Mouse (Mus musculus) liver, adult 2 months (tissue): ENCODE measurements around the gene Ss18l2. TPM values are rescaled to one million over a fixed set of nuclear protein-coding genes. Genes with fewer than 3 reads are reported as not detected.
A peak's percentile ranks its signal among the peaks of the same experiment; 100 is the strongest.

Experiments
- DNase-seq: peaks from one replicate; pipeline ENCODE4 v3.0.0-alpha.2; 2011; ENCODE audit warnings: low read depth, low spot score; ENCODE audit errors: extremely low read depth
- H3K27ac ChIP-seq: fragments of 200-500 bp; replicated peaks from 2 replicates; pipeline ENCODE4 v1.5.1; 2012; ENCODE audit warnings: low read depth, mild to moderate bottlenecking, control low read depth, inconsistent platforms, low read length; ENCODE audit not compliant: insufficient read depth
- H3K27me3 ChIP-seq: fragments of 200-500 bp; 2 replicates; pipeline ENCODE4 v1.6.1; 2012; ENCODE audit warnings: mild to moderate bottlenecking, moderate library complexity, low read length, inconsistent platforms; ENCODE audit not compliant: control insufficient read depth, insufficient read depth
- H3K36me3 ChIP-seq: fragments of 200-500 bp; 2 replicates; pipeline ENCODE4 v1.6.1; 2012; ENCODE audit warnings: low read length, inconsistent platforms; ENCODE audit not compliant: control insufficient read depth, insufficient read depth
- H3K4me1 ChIP-seq: fragments of 200-500 bp; 2 replicates; pipeline ENCODE4 v1.6.1; 2011; ENCODE audit warnings: low read length; ENCODE audit not compliant: control insufficient read depth, insufficient read depth
- H3K4me3 ChIP-seq: fragments of 200-500 bp; 2 replicates; pipeline ENCODE4 v1.5.1; 2011; ENCODE audit warnings: low read depth, mild to moderate bottlenecking, control low read depth, low read length, moderate library complexity; ENCODE audit not compliant: insufficient read depth
- H3K79me2 ChIP-seq: fragments of 200-500 bp; 2 replicates; pipeline ENCODE4 v1.6.1; 2012; ENCODE audit warnings: inconsistent platforms, mild to moderate bottlenecking, low read length, moderate library complexity; ENCODE audit not compliant: control insufficient read depth, insufficient read depth
- H3K9ac ChIP-seq: fragments of 200-500 bp; 2 replicates; pipeline ENCODE4 v1.6.1; 2012; ENCODE audit warnings: low read depth, mild to moderate bottlenecking, control low read depth, inconsistent platforms, low read length
- CTCF ChIP-seq: fragments of 200-500 bp; IDR thresholded peaks from 2 replicates; pipeline ENCODE4 v1.5.1; 2011; ENCODE audit warnings: low read depth, low read length, control low read depth
- POLR2A ChIP-seq: fragments of 200-500 bp; IDR thresholded peaks from 2 replicates; pipeline ENCODE4 v1.6.1; 2011; ENCODE audit warnings: low read length, control low read depth; ENCODE audit not compliant: insufficient read depth; ENCODE audit errors: extremely low read depth
- WGBS: fragments of 180-500 bp; shearing (Covaris S2); methylation state at CpG from one replicate; pipeline ENCODE4 v1.1.7; 2018; 5-methylcytosine and 5-hydroxymethylcytosine counted together
- polyA plus RNA-seq: library from polyadenylated mRNA; depleted of rRNA; stranded (reverse); fragments of >200 nt; gene quantifications from 2 replicates; pipeline ENCODE4 v1.2.3, GENCODE M21; 2012
- total RNA-seq: library from RNA; depleted of rRNA; stranded (reverse); fragments of >200 nt; gene quantifications from 2 replicates; pipeline ENCODE4 v1.2.3, GENCODE M21; 2014

Gene Ss18l2
- total and polyA plus RNA-seq, 2 experiments, result 35.2 to 83.3 TPM

GRCm38 (mm10) chr9:121669348-121669791 lies 40.8 kb upstream of the Ss18l2 start:
- peak overlapping the region; percentile 15; the same call in 1 of the 2 replicates for H3K4me3 ChIP-seq
- H3K4me1 ChIP-seq, result no peaks in the 10 kb centered on the region
- peak overlapping the region; percentile 5; the same call in 1 of the 2 replicates for H3K27ac ChIP-seq
- 2% methylated on average over 28 of the region's 28 CpGs for WGBS
- H3K79me2 ChIP-seq, result no peaks in the 10 kb centered on the region
- TF ChIP-seq POLR2A (no peak), CTCF (peak; percentile 53)
- peaks cover 7% of the 10 kb centered on the region; the same call in 1 of the 2 replicates for H3K27me3 ChIP-seq
- no peak for DNase-seq
- peak overlapping the region; percentile 31 for H3K9ac ChIP-seq
- H3K36me3 ChIP-seq, result no peaks in the 10 kb centered on the region

GRCm38 (mm10) chr9:121671300-121671699 lies 38.8 kb upstream of the Ss18l2 start:
- H3K27me3 ChIP-seq, result peaks cover 7% of the 10 kb centered on the region; the same call in 1 of the 2 replicates
- H3K36me3 ChIP-seq, result no peaks in the 10 kb centered on the region
- no peak overlapping the region for H3K4me3 ChIP-seq
- DNase-seq, result peak; percentile 60
- H3K9ac ChIP-seq, result no peak overlapping the region
- H3K27ac ChIP-seq, result peak overlapping the region; percentile 11; the same call in 1 of the 2 replicates
- 19% methylated on average over 7 of the region's 7 CpGs for WGBS
- no peaks in the 10 kb centered on the region for H3K4me1 ChIP-seq
- H3K79me2 ChIP-seq, result no peaks in the 10 kb centered on the region
- TF ChIP-seq CTCF (peak; percentile 64), POLR2A (no peak)

GRCm38 (mm10) chr9:121672311-121672710 lies 37.8 kb upstream of the Ss18l2 start:
- H3K4me3 ChIP-seq, result no peak overlapping the region
- H3K9ac ChIP-seq, result no peak overlapping the region
- 61% methylated on average over 5 of the region's 5 CpGs for WGBS
- peak overlapping the region; percentile 11; the same call in 1 of the 2 replicates for H3K27ac ChIP-seq
- H3K36me3 ChIP-seq, result no peaks in the 10 kb centered on the region
- DNase-seq, result peak; percentile 29
- no peaks in the 10 kb centered on the region; the same call in 1 of the 2 replicates for H3K4me1 ChIP-seq
- H3K27me3 ChIP-seq, result peaks cover 7% of the 10 kb centered on the region; the same call in 1 of the 2 replicates
- TF ChIP-seq POLR2A, result no peak
- TF ChIP-seq CTCF, result no peak
- H3K79me2 ChIP-seq, result no peaks in the 10 kb centered on the region

- Histone ChIP-seq H3K79me2 (no peaks in the 10 kb centered on the region), H3K27ac (no peak overlapping the region), H3K36me3 (no peaks in the 10 kb centered on the region), H3K4me1 (no peaks in the 10 kb centered on the region; the same call in 1 of the 2 replicates), H3K9ac (no peak overlapping the region), H3K4me3 (no peak overlapping the region), H3K27me3 (peaks cover 7% of the 10 kb centered on the region; the same call in 1 of the 2 replicates)
- no peak for TF ChIP-seq POLR2A
- TF ChIP-seq CTCF, result no peak
- DNase-seq, result no peak
- WGBS, result 84% methylated on average over 5 of the region's 5 CpGs
These were observed 36.4 kb upstream of the Ss18l2 start for GRCm38 (mm10) chr9:121673716-121674115.

- DNase-seq, result peak; percentile 39
- Histone ChIP-seq H3K27me3 (no peaks in the 10 kb centered on the region), H3K4me3 (no peak overlapping the region), H3K79me2 (no peaks in the 10 kb centered on the region), H3K4me1 (no peaks in the 10 kb centered on the region; the same call in 1 of the 2 replicates), H3K27ac (peak overlapping the region; percentile 24; the same call in 1 of the 2 replicates), H3K36me3 (no peaks in the 10 kb centered on the region), H3K9ac (no peak overlapping the region)
- 82% methylated on average over 9 of the region's 9 CpGs for WGBS
- TF ChIP-seq POLR2A, result no peak
- no peak for TF ChIP-seq CTCF
These were observed 35.1 kb upstream of the Ss18l2 start for GRCm38 (mm10) chr9:121675011-121675410.

GRCm38 (mm10) chr9:121675556-121675955 lies 34.6 kb upstream of the Ss18l2 start:
- TF ChIP-seq POLR2A, result no peak
- no peak for TF ChIP-seq CTCF
- no peaks in the 10 kb centered on the region for H3K27me3 ChIP-seq
- no peaks in the 10 kb centered on the region for H3K79me2 ChIP-seq
- no peaks in the 10 kb centered on the region; the same call in 1 of the 2 replicates for H3K4me1 ChIP-seq
- H3K27ac ChIP-seq, result 0 out of 2 replicates have a peak overlapping the region, but pooled peaks have one; percentile 12
- no peaks in the 10 kb centered on the region for H3K36me3 ChIP-seq
- H3K9ac ChIP-seq, result no peak overlapping the region
- no peak for DNase-seq
- H3K4me3 ChIP-seq, result no peak overlapping the region
- 92% methylated on average over 2 of the region's 2 CpGs for WGBS
